Mouse (Mus musculus) c-Kit-positive CD71-positive TER-119-positive erythroid progenitor cells, embryonic 14.5 days (primary cell): ENCODE data around the gene Calr4.
A peak's percentile ranks its signal among the peaks of the same experiment; 100 is the strongest.

Experiments used
- DNase-seq: peaks from one replicate; pipeline ENCODE4 v3.0.0-alpha.2; 2013; ENCODE audit warnings: low spot score

Gene Calr4

DNA sequence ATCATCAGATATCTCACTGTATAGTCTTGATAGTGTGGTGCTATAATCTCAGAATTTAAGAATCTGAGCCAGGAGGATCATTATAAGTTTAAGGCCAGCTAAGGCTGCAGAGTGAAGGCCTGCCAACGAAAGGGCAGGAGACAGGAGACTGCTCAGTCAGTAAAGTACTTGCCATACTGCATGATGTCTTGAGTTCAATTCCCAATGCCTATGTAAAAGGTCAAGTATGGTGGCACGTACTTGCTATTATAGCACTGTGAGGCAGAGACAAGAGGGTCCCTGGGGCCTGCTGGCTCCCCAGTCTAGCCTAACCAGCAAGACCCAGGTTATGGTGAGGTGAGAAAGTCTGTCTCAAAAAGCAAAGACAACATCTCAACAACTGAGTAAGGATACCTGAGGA, at the start of gene Calr4:
Calr4 (plus strand) TSS at position 301 of the 400 bp plus-strand sequence.
- DNase-seq: no peak

DNA sequence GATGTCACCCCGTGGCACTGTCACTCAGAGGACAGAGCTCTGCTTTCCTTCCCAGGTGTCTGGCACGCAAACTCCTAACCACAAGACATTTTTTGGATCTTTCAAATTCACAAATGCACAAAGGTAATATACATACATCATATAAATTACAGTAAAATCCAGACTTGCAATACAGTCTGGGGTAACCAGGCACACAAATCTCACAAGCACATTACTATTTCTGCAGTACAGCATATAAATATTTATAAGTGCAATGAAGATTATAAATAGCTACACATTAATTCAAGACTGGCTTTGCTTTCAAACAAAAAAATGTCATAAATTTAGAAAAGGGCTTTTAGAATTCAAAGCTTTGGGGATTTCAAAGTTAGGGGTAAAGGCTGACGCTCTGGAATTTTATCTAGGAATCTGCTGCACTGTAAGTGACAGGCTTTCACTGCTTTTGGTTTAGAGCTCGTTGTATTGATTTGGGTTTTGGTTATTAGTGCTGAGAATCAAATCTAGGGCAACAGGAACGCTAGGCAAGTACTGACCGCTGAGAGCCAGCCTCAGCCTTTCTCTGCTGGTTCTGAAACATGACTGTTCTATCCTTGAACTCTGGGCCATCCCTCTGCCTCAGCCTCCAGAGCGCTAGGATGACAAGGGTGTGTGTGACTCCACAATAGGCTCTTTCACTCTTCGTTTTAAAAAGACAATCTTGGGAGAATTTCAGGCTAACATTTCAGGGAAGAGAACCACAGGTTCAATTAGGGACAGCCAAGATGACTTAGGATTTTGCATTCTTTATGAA, 48.5 kb upstream of the Calr4 start:
- no peak for DNase-seq

DNA sequence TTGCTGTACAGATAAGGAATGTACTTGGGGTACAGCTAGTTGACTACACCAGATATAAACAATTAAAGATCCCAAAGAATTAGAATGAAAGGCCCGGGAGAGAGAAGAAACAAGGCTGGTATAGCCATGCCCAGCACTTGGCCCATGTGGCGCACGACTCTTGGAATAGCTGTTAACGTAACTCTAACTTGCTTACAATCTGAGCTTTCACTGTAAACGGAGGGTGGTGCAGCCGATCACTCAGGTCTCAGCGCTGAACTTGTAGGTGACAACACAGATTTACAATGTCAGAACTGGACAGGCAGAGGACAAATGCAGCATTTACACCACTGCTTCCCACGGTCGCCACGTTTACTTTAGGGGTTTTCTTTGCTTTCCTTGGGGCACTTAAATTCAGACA, 42.7 kb upstream of the Calr4 start:
- DNase-seq: no peak

DNA sequence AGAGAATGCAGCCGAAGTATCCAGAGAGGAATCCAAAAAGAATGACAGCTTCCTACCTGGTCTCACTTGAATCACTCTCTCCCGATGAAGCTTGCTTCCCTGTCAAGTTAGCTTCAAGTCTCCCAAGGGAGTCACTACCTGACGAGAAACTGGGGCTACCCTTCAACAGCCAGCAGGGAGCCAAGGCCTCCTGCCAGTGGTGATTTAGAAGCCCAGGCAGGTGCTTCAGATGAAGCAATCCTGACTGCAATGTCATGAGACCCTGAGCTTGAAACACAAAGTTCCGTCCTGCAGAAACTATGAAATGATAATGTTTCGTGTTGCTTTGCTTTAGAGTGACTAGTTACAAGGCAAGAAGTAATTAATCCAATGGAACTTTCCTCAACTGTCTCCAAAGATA, 40.4 kb upstream of the Calr4 start:
- no peak for DNase-seq

DNA sequence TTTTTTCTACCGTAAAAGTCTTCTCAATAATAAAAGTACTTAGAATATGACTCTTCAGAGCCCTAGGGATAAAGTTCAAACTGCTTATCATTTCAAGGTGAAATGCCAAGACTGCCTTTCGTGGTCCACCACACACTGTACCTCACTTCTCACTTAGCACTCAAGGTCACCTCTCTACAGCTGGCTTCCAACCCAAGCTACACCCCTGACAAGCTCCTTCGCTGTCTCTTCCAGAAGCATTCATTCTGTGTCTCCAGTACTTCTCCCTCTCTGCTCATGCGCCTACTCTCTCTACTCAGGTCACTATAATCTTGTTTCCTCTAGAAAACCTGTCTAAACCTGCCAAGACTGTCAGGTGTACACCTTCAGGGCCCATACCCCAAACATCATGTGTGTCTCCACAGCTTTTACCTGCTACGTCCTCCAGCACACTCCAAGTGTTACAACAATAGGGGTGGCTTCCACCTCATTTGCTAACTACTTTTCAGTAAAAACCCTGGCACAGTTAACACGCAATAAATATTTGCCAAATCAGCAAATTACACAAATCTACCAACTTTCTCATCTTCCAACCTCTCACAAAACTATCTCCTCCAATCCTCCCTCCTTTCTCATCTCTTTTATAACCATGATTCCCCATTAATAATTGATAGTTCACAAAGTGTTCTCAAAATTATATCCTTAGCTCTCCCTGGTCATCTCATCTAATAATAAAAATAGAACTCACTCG, 38.2 kb upstream of the Calr4 start:
- no peak for DNase-seq

DNA sequence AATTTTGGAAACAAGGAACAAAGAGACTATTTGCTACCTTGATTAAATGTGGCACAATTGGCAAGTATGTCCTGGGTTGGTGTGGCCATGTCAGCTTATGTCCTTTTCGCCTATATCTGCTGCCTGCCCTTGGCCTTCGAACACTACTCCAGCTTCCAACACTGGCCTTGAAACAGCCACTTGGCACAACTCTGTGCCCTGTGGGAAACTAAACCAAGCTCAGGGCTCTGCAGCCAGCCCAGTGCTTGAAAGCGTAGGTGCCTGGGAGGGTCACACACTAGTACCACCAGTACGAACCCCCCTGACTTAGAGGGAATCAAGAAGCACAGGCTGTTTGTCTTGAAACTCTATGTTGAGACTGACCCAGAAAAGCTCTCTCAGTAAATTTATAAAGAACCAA, 35.2 kb upstream of the Calr4 start:
- no peak for DNase-seq

DNA sequence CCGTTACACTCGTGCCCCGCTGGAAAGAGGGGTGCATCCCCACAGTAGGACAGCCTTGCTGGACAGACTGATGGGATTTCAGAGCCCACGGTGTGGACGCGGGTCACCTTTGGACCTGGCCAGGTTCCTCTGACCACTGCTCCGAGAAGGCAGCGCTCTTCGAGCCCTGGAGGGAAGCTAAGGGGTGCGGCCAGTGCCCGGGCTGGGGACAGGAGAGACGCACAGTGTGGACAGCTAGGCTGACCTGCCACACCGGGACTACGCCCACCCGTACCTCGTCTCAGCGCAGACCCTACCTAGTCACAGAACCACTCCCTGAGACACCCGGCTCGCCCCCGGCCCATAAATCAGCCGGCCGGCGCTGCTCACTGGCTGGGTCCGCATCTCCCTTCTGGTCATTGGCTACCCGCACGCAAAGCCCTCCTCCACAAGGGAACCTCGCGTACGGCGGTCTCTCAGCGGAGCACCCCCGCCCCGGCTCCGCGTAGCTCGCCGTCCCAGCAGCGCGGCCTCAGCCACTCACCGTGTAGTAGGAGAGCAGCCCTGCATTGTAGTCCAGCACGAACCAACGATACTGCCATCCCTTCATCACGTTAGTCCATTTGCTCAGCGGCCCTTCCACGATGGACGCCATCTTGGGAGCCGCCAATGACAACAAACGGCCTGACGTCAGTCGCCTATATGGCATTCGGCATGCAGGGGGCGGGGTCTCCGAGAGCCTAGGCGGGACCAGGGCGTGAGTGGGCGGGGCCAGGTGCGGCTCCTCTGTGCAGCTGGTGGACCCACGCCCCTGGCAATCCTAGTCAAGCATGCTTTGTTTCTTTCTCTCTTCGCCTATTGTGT, 32.5 kb upstream of the Calr4 start, which contains the start of gene Osbpl9:
Osbpl9 (minus strand) TSS at position 691 of the 843 bp plus-strand sequence.
- DNase-seq: peak; percentile 95

DNA sequence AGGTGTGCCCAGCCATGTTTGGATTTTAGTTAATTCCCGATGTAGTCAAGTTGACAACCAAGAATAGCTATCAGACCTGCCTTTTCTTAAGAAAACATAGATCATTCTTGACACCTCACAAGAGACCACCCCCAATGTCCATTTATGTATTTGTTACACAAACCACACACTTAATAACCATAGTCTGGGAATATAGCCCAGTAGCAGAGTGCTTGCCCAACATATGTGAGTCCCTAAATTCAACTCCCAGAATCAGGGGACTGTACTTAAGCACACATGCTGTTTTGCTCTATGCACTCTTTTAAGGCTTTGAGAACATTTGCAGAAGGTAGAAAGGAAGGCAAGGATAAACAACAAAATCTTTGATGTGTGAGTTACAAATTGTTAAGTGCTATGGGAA, 30.4 kb upstream of the Calr4 start:
- DNase-seq: no peak

DNA sequence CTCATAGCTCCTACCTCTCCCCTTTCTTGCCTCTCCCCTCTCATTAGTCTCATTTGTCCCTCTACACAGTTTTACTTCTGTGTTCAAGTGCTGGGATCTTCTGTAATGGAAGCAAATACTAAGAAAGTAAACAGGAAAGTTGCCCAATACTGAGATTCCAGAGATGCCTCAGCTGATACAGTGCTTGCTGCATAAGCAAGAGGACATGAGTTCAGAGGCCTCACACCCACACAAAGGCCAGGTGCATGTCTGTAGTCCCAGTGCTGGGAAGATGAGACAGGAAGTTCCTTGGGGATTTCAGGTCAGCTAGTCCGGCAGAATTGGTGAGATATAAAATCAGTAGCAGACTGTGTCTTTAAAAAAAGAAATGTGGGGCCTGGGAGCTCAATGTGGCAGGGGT, 29.9 kb upstream of the Calr4 start:
- no peak for DNase-seq

DNA sequence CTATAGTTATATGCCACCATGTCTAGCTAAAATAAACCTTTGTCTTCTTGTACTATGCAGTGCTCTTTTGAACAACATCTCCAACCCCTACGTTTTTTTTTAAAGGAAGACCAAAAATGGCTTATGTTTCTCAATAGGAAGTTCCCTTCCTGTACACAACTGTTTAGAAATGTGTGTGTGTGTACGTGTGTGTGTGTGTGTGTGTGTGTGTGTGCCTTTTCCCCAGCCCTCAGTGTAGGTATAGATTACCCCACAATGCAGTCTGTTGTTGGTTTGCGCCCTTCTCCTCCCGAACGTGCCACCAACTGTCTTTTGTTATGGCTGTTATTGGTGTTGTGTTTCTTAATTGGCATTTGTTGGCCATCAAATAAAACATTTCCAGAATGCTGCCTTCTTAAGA, 26.8 kb upstream of the Calr4 start:
- no peak for DNase-seq

DNA sequence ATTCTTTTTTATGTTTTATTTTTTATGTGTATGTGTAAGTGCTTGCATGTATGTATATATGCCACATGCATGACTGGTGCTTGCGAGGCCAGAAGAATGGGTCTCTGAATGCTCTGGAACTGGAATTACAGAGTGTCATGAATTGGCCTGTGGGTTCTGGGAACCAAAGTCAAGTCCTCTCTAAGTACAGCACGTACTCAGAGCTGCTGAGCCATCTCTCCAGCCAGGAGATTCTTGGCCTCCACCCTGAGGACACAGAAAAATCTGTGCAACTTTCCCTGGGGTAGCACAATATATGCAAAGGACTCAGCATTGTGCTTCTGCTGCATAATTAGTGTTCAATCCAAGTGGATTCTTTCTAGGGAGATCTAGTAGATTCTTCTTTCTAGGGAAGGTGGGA, 24.0 kb upstream of the Calr4 start:
- DNase-seq: no peak

DNA sequence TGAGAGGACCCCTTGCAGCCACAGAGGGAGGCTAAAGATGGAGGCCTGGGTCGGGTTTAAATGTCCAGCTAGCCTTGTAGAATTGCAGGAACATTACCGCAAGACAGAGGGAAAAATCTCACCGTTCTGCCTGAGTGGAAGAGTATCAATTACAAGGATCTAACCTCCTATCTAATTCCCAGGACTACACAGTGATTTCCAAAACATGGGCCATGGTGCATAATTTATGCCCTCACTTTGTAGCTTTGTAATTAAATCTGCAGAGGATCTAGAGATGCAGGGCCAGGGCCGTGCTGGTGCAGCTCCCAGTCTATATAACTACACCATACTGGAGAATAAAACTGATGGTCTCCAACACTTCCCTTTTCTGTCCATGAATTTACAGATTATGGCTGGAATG, 23.4 kb upstream of the Calr4 start:
- no peak for DNase-seq

DNA sequence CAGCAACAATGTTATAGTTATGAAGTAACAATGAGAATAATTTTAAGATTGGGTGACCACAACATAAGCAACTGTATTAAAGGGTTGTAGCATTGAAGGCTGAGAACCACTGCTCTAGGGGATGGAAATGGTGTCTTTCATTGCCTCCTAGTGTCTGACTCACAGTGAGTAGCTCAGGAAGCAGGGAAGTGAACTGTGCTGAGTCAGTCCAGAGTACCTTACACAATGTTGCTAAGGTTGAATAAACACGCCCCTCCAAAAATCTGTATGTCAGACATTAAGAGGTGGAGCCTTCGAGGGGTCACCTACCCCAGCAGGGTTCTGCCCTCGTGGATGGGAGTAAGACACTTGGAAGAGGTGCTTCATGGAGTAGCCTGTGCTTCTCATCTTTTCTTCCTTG, 20.3 kb upstream of the Calr4 start:
- no peak for DNase-seq

DNA sequence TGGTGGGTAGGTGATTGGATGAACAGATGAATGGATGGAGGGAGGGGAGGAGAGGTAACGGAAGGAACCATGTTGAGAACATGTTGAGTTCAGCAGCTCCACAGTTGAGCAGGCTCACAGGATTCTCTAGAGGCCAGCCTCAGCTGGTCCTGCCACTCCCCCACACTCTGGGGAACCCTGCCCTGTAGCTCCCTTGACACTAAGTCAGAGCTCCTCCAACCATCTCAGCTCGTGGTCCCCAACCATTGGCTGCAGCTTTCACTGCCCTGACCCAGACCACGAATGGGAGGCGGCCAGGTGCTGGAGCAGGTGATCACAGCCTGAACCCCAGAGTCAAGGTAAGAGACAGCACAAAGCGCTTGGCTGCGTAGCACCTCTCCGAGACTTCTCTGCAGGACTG, 16.3 kb upstream of the Calr4 start:
- DNase-seq: no peak

DNA sequence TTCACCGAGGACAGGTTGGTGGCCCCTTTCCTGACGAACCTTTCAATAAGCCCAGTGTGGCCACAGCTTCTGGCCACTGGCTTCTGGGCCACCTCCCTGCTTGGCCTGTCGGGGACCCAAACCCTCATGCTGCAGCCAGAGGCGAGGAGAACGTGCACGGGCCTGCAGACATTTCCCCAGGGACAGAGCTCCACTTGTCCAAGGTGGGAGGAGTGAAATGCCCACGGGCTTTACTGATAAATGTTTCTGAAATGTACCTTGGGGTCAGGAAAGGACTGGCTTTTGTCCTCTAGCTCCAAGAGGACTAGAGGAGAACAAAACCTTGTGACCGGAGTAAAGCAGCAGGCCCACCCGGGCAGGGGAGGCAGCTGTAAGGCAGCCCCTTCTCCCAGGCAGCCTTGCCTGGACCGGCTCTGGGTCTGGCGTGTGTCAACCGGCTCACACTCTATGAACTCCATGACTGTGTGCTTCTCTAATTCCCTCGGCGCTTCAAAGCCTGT, 13.8 kb upstream of the Calr4 start:
- no peak for DNase-seq

DNA sequence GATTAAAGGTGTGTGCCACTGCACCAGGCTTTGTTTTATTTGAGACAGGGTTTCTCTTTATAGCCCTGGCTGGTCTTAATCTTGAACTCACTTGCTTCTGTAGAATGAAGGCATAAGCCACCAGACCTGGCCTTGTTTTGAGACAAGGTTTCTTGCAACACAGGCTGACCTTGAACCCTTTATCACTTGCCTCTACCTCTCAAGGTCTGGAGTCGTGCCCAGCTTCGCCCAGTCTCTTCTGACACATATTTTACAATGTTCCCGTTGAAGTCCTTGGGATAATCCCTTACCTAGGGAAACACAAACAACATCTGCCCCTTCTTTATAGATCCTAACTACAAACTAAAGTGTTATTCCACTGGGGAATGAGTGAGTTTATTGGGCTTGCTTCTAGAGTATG, 12.3 kb upstream of the Calr4 start:
- no peak for DNase-seq

DNA sequence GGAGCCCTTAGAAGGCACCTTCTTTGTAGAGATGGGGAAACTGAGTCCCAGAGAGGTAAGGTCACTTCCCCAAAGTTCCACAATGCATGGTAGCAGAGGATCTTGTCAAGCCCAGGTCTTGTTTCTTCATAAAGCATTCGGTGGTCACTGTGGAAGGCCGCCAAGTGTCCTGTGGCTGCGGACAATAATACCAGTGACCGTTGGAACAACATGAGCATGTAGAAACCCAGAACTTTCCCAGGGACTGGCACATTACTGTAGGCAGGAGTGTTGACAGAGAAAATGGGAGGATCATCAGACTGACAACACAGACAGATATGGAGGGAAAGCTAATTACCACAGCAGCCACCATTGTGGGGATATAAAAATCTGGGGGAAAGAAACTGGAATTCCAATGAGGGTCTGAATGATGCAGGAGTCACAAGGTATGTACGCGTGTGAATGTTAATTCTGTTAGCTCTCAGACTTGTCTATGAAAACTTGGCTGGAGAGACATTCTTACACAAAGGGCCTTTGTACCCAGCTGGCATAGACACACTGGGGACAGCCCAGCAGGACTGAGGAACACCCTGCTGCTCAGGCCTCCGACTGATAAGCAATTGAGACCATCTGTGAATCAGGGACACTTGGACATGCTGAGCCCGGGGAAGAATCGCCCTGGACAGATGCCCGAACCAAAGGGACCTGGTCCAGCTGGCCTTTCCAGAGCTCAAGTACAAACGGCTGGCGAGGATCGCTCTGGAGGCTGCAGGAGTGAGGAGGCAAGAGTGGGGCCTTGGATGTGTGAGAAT, 9.3 kb upstream of the Calr4 start:
- DNase-seq: no peak

DNA sequence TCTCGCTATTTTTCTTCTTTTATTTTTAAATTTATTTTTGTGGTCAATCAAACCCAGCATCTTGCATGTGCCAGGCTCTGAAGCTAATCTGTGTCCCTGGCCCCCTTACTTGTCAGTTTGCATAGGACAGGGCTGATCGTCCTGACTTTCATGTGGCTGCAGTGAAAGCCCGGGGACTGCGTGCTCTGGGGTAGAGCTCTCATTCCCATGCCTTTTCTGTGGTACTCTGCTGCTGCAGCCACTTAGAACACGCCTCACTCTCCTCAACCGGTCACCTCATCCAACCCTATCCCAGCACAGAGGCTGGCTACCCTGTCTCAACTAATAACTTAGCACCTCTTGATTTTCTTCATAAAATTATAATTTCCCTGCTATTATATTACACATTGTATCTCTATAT, 8.7 kb upstream of the Calr4 start:
- DNase-seq: no peak

DNA sequence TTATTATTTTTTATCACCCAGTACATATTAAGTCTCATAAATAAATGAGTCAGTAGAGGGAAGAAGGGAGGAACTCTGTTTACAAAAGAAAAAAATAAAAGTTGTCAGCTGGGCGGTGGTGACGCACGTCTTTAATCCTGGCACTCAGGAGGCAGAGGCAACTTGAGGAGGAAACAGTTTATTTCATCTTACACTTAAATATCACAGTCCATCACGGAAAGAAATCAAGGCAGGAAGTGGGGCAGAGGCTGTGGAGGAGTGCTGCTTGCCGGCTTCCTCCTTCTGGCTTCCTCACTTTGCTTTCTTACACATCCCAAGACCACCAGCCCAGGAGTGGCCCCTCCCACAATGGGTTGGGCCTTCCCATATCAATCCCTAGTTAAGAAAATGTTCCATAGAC, 8.2 kb upstream of the Calr4 start:
- DNase-seq: no peak

DNA sequence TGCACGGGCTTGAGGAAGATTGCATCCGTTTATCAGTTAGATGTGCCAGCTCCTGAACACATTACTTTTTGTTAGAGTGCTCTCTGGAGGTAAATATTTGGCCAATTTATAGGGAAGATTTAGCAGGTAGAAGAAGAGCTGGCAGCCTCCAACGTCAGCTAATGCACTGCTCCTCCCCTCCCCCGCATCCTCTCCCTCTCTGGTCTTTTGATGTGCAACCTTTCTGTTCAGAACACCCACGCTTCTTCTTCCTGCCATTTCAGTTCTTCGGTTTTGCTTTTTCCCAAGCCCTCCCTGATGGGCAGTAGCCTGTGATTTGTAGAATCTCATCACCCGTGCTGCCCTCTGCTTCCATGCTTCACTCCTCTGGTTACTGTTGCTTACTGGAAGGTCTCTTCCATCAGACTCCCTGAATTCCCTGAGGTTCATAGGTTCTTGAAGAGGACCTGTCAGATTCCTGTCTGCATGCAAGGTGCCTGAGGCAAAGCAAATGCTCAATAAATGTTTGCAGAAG, 4.5 kb upstream of the Calr4 start:
- no peak for DNase-seq

DNA sequence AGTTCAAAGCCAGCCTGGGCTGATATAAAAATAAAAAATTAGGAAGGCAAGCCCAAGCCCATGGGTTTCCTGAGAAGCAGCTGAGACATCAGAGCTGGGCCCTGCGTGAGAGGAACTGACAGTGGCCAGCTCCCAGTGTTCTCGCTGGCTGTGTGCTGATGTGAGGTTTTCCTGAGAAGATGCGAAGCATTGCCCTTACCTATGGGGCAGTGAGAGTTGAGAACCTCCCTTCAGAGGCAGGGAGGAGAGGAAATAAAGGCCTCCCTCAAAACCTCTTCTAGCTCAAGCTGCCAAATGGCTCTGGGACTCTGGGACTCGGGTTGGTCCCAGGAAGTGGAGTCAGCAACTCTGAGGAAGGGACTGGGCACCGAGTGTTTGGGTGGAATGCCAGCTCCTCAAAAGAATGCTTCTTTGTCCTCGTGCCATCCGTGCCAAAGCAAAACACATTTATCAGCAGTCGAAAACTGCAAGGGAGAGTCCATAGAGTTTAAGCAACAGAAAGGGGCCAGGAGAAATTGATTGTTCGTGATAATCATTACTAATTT, 593 bp downstream of the Calr4 start:
- DNase-seq: no peak
